Mouse (Mus musculus): ENCODE measurements around the gene Trim10.

Trim10 gene

GRCm38 (mm10) chr17:36861680-36862079 lies 7.7 kb upstream of the Trim10 start:
- no peak for DNase-seq

DNA sequence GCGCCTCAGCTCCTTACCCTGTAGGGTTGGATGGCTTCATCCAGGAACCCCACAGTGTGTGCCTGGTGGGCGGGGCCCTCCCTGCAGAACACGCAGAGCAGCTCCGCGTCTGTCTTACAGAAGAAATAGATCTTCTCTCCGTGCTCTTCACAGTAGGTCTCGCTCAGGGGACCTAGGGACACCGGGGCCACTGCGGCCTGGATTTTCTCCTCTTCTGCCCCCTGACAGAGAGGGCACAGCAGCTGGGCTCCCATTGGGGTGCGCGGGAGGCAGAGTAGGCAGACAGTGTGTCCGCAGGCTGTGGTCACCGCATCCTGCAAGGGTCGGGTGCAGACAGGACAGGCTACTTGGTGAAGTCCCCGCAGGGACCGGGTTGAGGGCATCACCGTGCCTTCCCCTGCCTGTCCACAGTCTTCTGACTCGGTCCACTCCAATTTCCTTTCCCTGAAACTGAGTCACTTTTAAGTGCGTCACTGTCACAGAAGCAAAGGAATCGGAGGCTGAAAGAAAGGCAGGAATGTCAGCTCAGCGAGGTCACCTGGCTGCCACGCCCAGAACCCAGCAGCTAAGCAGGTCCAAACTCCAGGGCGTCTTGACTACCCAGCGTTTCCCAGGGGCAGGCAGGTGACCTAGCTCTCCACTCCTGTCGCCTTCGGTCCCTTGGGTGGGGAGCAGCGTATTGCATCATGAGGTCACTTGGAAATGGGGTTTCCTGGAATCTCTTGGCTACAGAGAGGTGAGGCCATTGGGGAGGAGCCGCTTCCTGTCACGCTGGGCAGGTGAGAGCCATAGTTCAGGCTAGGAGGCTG lies 2.5 kb upstream of the Trim10 start, which contains the start of gene Trim15:
TSS of gene Trim15 (minus strand) at position 492 of the 809 bp plus-strand sequence.
- peak; percentile 74 for DNase-seq

- DNase-seq, result no peak
Measured at GRCm38 (mm10) chr17:36868836-36869235, 538 bp upstream of the Trim10 start.

- DNase-seq, result no peak
Measured at GRCm38 (mm10) chr17:36869955-36870810, 809 bp downstream of the Trim10 start.

DNA sequence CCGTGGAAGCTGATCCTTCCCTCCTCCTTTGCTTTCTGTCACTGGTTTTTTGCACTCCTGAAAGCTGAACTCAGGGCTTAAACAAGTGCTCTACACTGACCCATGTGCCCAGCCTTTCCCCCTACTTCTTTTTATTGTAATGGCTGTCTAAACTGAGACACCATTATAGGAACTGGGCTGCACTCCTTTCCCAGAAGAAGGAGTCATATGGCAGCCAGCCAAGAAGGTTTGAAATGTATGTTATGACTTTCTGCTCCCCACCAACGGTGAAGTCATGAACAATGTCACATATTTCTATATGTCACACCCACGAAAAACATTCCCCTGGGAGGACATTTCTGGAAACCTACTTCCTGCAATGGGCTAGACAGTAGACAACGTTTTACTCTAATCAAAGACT lies 5.3 kb downstream of the Trim10 start:
- no peak for DNase-seq

- peak; percentile 53 for DNase-seq
Measured at GRCm38 (mm10) chr17:36883350-36883749, 14.0 kb downstream of the Trim10 start.

DNA sequence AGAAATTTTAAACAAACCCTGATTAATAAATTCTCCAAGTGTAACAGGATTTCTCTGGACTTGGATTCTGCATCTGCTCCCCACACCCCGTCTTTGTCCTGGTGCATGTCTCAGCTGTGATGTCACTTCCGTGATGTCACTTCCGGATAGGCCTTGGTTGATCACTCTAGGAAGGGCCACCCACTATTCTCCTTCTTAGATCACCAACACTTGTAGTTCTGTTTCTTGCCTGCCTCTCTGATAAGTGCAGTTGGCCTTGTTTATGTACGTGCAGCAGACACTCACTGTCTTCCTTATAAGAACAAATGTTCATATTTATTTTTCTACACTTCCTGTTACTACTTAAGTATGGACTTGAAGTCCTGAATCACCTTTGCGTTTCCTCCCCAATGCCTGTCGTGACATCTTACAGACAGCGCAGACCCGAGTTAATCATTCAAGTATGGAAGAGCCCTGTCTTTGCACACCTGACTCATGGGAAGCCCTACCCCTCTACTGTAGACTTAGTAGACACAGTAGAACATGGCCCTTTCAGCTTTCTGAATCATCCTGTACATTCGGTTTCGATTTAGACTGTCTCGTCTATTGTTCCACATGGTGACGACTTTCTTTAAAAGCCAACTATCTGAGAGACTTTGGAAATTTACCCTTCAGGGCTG lies 15.9 kb downstream of the Trim10 start:
- DNase-seq, result peak; percentile 68

DNA sequence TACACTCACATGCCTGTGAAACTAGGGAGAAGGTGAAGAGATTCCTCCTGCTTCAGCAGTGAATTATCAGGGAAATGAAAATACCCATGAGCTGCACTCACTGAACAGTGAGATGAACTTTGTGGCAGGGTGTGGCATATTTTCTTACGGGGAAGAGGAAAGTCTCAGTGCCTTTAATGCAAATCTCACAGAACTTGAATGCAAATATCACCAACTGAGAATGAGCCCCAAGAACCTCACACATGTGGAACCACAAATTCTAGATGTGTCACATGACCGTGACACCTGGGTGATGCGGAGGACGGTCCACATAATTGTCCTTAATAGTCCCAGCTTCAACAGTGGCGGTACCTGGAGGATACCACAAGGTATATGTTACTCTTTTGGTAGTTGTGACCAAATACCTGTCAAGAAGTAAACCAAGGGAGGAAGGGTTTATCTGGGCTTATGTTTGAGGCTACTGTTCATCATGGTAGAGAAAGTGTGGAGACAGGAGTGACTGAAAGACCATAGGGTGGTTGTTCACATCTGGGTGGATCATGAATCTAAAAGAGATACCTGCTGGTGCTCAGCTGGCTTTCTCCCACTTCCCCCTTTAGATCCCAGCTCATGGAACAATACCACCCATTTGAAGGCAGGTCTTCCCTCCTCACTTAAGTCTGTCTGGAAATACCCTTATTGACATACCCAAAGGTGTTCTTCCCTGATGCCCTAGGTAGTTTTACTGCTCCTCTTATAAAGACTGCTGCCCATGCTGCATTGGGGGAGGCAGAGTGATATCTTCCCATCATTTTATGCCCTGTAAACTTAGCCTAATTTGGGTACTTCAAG lies 20.9 kb downstream of the Trim10 start, which contains the start of gene Trim40:
TSS of gene Trim40 (minus strand) at position 51 of the 831 bp plus-strand sequence.
- DNase-seq, result peak; percentile 55

DNA sequence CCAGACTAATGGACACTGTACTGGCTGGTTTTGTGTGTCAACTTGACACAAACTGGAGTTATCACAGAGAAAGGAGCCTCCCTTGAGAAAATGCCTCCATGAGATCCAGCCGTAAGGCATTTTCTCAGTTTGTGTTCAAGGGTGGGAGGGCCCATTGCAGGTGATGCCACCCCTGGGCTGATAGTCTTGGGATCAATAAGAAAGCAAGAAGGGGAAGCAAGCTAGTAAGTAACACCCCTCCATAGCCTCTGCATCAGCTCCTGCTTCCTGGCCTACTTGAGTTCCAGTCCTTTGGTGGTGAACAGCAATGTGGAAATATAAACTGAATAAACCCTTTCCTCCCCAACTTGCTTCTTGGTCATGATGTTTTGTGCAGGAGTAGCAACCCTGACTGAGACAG lies 22.1 kb downstream of the Trim10 start:
- DNase-seq, result peak; percentile 62

- peak; percentile 27 for DNase-seq
Measured at GRCm38 (mm10) chr17:36892362-36892761, 23.0 kb downstream of the Trim10 start.

- DNase-seq, result peak; percentile 29
Measured at GRCm38 (mm10) chr17:36893387-36893786, 24.0 kb downstream of the Trim10 start.

DNA sequence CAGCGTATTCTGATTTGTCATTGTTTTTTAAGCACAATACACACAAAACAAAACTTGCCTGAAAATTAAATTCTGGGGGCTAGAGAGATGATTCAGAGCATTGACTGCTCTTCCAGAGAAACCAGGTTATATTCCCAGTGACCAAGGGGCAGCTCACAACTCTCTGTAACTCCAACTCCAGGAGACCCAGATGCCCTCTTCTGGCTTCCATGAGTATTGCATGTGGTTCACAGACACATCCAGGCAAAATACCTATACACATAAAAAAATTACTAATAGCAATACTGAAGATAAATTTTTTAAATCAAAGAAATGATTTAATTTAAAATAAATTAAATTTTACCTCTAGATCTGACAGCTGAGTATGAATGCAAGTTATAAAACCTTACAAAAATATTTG lies 27.2 kb downstream of the Trim10 start:
- DNase-seq, result peak; percentile 80

DNA sequence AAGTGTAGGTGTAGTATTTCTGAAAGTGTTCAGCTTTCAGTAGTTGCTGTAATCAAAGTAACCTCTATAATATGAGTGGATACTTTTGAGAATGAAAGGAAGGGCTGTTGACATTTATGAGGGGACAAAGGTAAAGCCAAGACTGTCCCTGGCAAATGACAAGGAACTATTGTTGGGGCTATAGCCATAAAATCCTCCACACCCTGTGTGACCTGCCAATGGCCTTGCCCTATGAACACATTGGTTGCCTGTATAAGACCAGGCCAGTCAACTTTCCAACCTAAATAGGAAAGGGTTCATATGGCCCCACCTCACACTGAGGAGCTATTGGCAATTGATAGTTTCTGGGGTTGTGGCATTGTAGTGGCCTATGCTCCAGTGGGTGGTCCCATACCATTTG lies 27.7 kb downstream of the Trim10 start:
- peak; percentile 70 for DNase-seq

GRCm38 (mm10) chr17:36897552-36898205 lies 28.3 kb downstream of the Trim10 start, which contains the start of gene Trim31:
Trim31 (plus strand) TSS chr17:36898118.
- peak; percentile 60 for DNase-seq

DNA sequence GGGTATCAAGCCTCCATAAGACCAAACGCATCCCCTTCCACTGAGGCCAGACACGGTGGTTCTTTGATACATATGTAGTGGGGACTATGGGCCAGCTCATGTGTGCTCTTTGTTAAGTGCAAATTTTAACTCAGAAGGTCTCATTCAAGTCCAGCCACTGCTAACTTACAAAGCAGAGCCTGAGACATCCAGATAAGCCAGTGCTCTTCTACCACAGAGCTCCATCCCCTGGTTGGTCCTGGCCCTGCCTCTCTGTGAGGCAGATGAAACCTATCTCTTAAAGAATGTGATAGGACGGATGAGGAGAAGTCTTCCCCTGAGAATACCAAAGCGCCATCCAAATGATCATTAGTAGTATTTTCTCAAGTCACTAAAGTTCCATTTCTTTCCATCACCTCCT lies 30.0 kb downstream of the Trim10 start:
- peak; percentile 57 for DNase-seq

- peak; percentile 83 for DNase-seq
Measured at GRCm38 (mm10) chr17:36900001-36900400, 30.6 kb downstream of the Trim10 start.

GRCm38 (mm10) chr17:36900691-36901090 lies 31.3 kb downstream of the Trim10 start:
- no peak for DNase-seq

DNA sequence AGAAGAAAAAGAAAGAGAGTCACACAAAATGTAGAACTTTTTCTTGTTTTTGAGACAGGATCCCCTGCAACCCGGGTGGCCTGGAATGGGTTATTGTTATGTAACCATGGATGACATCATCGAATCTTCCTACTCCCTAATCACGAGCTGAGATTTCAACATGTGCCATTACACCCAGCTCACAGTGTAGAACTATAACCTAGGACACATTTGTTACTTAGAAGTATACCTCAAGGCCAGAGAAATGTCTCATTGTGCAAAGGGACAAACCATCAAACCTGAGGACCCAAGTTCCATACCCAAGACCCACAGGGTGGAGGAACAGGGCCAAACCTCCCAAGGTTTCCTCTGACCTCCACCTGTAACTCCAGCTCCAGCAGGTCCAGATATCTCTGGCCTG lies 34.3 kb downstream of the Trim10 start:
- peak; percentile 78 for DNase-seq

- DNase-seq, result peak; percentile 73
Measured at GRCm38 (mm10) chr17:36908235-36908634, 38.9 kb downstream of the Trim10 start.

DNA sequence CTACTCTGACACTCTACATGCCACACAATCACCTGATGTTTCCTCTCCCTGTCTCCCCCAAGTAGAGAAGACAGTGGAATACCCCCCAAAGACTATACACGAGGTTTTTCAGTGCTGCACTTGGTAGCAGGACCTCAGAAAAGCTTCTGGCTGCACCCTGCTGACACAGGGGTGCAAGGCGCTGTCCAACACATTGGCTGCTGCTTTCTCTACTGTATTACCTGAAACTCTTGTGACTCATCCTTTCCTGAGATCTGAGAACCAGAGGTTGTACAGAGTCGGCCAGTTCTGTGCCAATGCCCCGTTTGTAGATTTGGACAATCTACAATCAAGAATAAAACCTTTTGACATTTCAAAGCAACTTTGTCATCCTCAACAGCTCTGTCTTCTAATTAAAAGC lies 40.4 kb downstream of the Trim10 start:
- DNase-seq, result peak; percentile 74

DNA sequence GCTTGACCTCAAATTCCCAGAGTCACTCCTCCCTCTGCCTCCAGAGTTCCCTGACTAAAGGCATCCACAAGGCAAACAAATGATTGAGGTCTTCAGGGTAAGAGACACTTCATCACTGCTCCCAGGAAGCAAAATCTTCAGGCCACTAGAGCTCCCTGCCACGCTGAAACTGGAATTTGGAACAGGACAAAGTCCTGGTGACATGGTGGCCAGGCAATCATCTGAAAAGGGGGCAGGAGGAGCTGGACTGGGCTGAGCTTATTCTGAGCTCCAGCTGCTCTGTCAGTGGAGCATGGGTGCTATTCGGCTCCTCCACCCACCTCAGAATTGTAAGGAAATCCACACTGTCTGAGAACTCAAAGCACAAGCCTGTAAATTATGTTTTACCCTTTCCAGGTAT lies 42.7 kb downstream of the Trim10 start:
- DNase-seq, result peak; percentile 51

GRCm38 (mm10) chr17:36914108-36914507 lies 44.7 kb downstream of the Trim10 start:
- peak; percentile 91 for DNase-seq
